17 mouse cellular contexts compared by ENCODE assay signal in genomic region chr10:127570937-127571641, GRCm38 (mm10). TPM values are rescaled to one million over a fixed set of nuclear protein-coding genes. Genes with fewer than 3 reads are reported as not detected.
DNase-seq lines count a peak whose midpoint lies in the region; ATAC-seq and TF ChIP-seq lines count a peak whose summit lies in the region.
"Had no signal": no experiment of that assay in that cellular context is flagged by ENCODE, and none has a peak within 500 bp of the region (broad histone marks: within the 10 kb centered on the region; RNA-seq: fewer than 3 reads in every experiment).

No protein-coding gene starts in this region.

- H3K36me3 ChIP-seq in kidney, embryonic 16.5 days (ENCODE audit: insufficient read depth, low read length): peaks cover 45% of the 10 kb centered on the region
- H3K36me3 ChIP-seq in midbrain, embryonic 12.5 days: peaks cover 86% of the 10 kb centered on the region
- peaks cover 92% of the 10 kb centered on the region for H3K36me3 ChIP-seq in midbrain, embryonic 13.5 days
- H3K36me3 ChIP-seq in stomach, postnatal 0 days (ENCODE audit: control insufficient read depth, insufficient read depth, low read length): peaks cover 39% of the 10 kb centered on the region
- peaks cover 89% of the 10 kb centered on the region for H3K36me3 ChIP-seq in hindbrain, embryonic 12.5 days

- H3K27ac ChIP-seq in kidney, embryonic 16.5 days (ENCODE audit: low read length): no peak overlapping the region
- H3K27ac ChIP-seq in midbrain, embryonic 12.5 days (replicated peaks): no peak overlapping the region
- no peak overlapping the region for H3K27ac ChIP-seq in midbrain, embryonic 13.5 days
- H3K27ac ChIP-seq in stomach, postnatal 0 days (replicated peaks): peak overlapping the region; percentile 67; the same call in 1 of the 2 replicates
- H3K27ac ChIP-seq in hindbrain, embryonic 12.5 days: no peak overlapping the region
- H3K27ac ChIP-seq: neural tube, embryonic 13.5 days had no signal

- TF ChIP-seq EP300 in stomach, postnatal 0 days (optimal IDR thresholded peaks at IDR 0.05): no peak

- TF ChIP-seq CTCF in stomach, postnatal 0 days (IDR thresholded peaks at IDR 0.05; ENCODE audit: low read depth): no peak

- no peak overlapping the region for H3K9ac ChIP-seq in kidney, embryonic 16.5 days (replicated peaks; ENCODE audit: low read length)
- H3K9ac ChIP-seq in midbrain, embryonic 12.5 days (replicated peaks): 0 out of 2 replicates have a peak overlapping the region, but pooled peaks have one; percentile 20
- H3K9ac ChIP-seq in midbrain, embryonic 13.5 days (replicated peaks): no peak overlapping the region
- H3K9ac ChIP-seq in stomach, postnatal 0 days (ENCODE audit: low read length): no peak overlapping the region
- H3K9ac ChIP-seq in hindbrain, embryonic 12.5 days: no peak overlapping the region
- H3K9ac ChIP-seq: neural tube, embryonic 13.5 days had no signal

- no peak overlapping the region for H3K4me3 ChIP-seq in kidney, embryonic 16.5 days (ENCODE audit: low read length)
- H3K4me3 ChIP-seq in midbrain, embryonic 12.5 days: no peak overlapping the region
- H3K4me3 ChIP-seq in midbrain, embryonic 13.5 days (replicated peaks): no peak overlapping the region
- no peak overlapping the region for H3K4me3 ChIP-seq in stomach, postnatal 0 days (ENCODE audit: low read depth, low read length)
- H3K4me3 ChIP-seq in hindbrain, embryonic 12.5 days: no peak overlapping the region
- H3K4me3 ChIP-seq: layer of hippocampus, adult 2 months; neural tube, embryonic 13.5 days had no signal

- DNase-seq in kidney, adult 11 months: peak; percentile 17
- DNase-seq in lung, postnatal 10 days: peak; percentile 56
- DNase-seq in stomach, postnatal 0 days (ENCODE audit: low spot score): no peak
- no peak for DNase-seq in cerebellum, adult 11 months
- DNase-seq: adrenal gland, postnatal 36 days; B cell, adult 2 months; cerebellum, adult 18-20 months; gastrocnemius, postnatal 36 days; heart, postnatal 4 days had no signal

- H3K4me2 ChIP-seq in kidney, embryonic 16.5 days (replicated peaks; ENCODE audit: low read depth, low read length): no peak overlapping the region
- H3K4me2 ChIP-seq in midbrain, embryonic 12.5 days (replicated peaks): no peak overlapping the region
- H3K4me2 ChIP-seq in midbrain, embryonic 13.5 days (replicated peaks): no peak overlapping the region
- no peak overlapping the region for H3K4me2 ChIP-seq in stomach, postnatal 0 days (replicated peaks; ENCODE audit: low read depth)
- no peak overlapping the region for H3K4me2 ChIP-seq in hindbrain, embryonic 12.5 days (replicated peaks)
- H3K4me2 ChIP-seq: heart, embryonic 11.5 days; neural tube, embryonic 13.5 days had no signal

- H3K4me1 ChIP-seq in kidney, embryonic 16.5 days (ENCODE audit: insufficient read depth, low read length): no peaks in the 10 kb centered on the region
- no peaks in the 10 kb centered on the region for H3K4me1 ChIP-seq in midbrain, embryonic 12.5 days
- no peaks in the 10 kb centered on the region for H3K4me1 ChIP-seq in midbrain, embryonic 13.5 days (replicated peaks)
- no peaks in the 10 kb centered on the region for H3K4me1 ChIP-seq in stomach, postnatal 0 days (replicated peaks; ENCODE audit: control insufficient read depth, insufficient read depth)
- no peaks in the 10 kb centered on the region for H3K4me1 ChIP-seq in hindbrain, embryonic 12.5 days
- H3K4me1 ChIP-seq: neural tube, embryonic 13.5 days had no signal

- no peaks in the 10 kb centered on the region for H3K27me3 ChIP-seq in kidney, embryonic 16.5 days (ENCODE audit: insufficient read depth, low read length)
- no peaks in the 10 kb centered on the region for H3K27me3 ChIP-seq in midbrain, embryonic 12.5 days
- H3K27me3 ChIP-seq in midbrain, embryonic 13.5 days: no peaks in the 10 kb centered on the region
- H3K27me3 ChIP-seq in stomach, postnatal 0 days (ENCODE audit: control insufficient read depth, insufficient read depth, low read length): no peaks in the 10 kb centered on the region
- H3K27me3 ChIP-seq in hindbrain, embryonic 12.5 days: no peaks in the 10 kb centered on the region
- H3K27me3 ChIP-seq: neural tube, embryonic 13.5 days had no signal

- no peak for ATAC-seq in kidney, embryonic 16.5 days (ENCODE audit: low FRiP score, low TSS enrichment)
- ATAC-seq in midbrain, embryonic 12.5 days (ENCODE audit: low FRiP score, low read depth): no peak
- no peak for ATAC-seq in midbrain, embryonic 13.5 days
- no peak for ATAC-seq in stomach, postnatal 0 days (ENCODE audit: low FRiP score, low TSS enrichment)
- no peak for ATAC-seq in hindbrain, embryonic 12.5 days (ENCODE audit: low FRiP score)

- WGBS in kidney, embryonic 16.5 days: 85% methylated on average over 17 of the region's 17 CpGs
- WGBS in midbrain, embryonic 12.5 days: 92% methylated on average over 17 of the region's 17 CpGs
- 91% methylated on average over 17 of the region's 17 CpGs for WGBS in midbrain, embryonic 13.5 days
- 72% methylated on average over 17 of the region's 17 CpGs for WGBS in stomach, postnatal 0 days
- WGBS in hindbrain, embryonic 12.5 days: 93% methylated on average over 17 of the region's 17 CpGs

- no peaks in the 10 kb centered on the region for H3K9me3 ChIP-seq in kidney, embryonic 16.5 days (ENCODE audit: low read length)
- H3K9me3 ChIP-seq in midbrain, embryonic 12.5 days: no peaks in the 10 kb centered on the region
- H3K9me3 ChIP-seq in midbrain, embryonic 13.5 days: no peaks in the 10 kb centered on the region
- H3K9me3 ChIP-seq in stomach, postnatal 0 days (ENCODE audit: control insufficient read depth, low read length): no peaks in the 10 kb centered on the region
- no peaks in the 10 kb centered on the region for H3K9me3 ChIP-seq in hindbrain, embryonic 12.5 days (replicated peaks)
- H3K9me3 ChIP-seq: neural tube, embryonic 13.5 days had no signal

RNA-seq across cellular contexts. Expression of gene Nxph4, which starts 36.7 kb away (rescaled TPM):
- polyA plus RNA-seq in kidney, embryonic 16.5 days (2015; fragmentation: Nextera tagmentation; extraction: Ambion mirVana): 1.8 and 2.3 TPM in 2 replicates
- 55.9 and 58.2 TPM in 2 replicates for polyA plus RNA-seq in midbrain, embryonic 12.5 days (2016; fragmentation: Nextera tagmentation; extraction: Ambion mirVana)
- polyA plus RNA-seq in midbrain, embryonic 13.5 days (2015; fragmentation: Nextera tagmentation; extraction: Ambion mirVana): 78.8 and 83.9 TPM in 2 replicates
- polyA plus RNA-seq in stomach, postnatal 0 days (2015; fragmentation: Nextera tagmentation; extraction: Ambion mirVana): 2.7 and 4.0 TPM in 2 replicates
- polyA plus RNA-seq in hindbrain, embryonic 12.5 days (2016; fragmentation: Nextera tagmentation; extraction: Ambion mirVana): 101 and 109 TPM in 2 replicates
- polyA plus RNA-seq: erythroblast, embryonic 14.5 days had no signal

RNA-seq across cellular contexts. Expression of gene Shmt2, which starts 48.8 kb away (rescaled TPM):
- 119 and 123 TPM in 2 replicates for polyA plus RNA-seq in kidney, embryonic 16.5 days (2015; fragmentation: Nextera tagmentation; extraction: Ambion mirVana)
- polyA plus RNA-seq in midbrain, embryonic 12.5 days (2016; fragmentation: Nextera tagmentation; extraction: Ambion mirVana): 75.1 and 77.8 TPM in 2 replicates
- 54.3 and 56.2 TPM in 2 replicates for polyA plus RNA-seq in midbrain, embryonic 13.5 days (2015; fragmentation: Nextera tagmentation; extraction: Ambion mirVana)
- polyA plus RNA-seq in stomach, postnatal 0 days (2015; fragmentation: Nextera tagmentation; extraction: Ambion mirVana): 38.9 and 40.9 TPM in 2 replicates
- polyA plus RNA-seq in hindbrain, embryonic 12.5 days (2016; fragmentation: Nextera tagmentation; extraction: Ambion mirVana): 67.1 and 67.5 TPM in 2 replicates

RNA-seq across cellular contexts. Expression of gene Lrp1, which starts 49.9 kb away (rescaled TPM):
- polyA plus RNA-seq in kidney, embryonic 16.5 days (2015; fragmentation: Nextera tagmentation; extraction: Ambion mirVana): 70.9 and 71.7 TPM in 2 replicates
- polyA plus RNA-seq in midbrain, embryonic 12.5 days (2016; fragmentation: Nextera tagmentation; extraction: Ambion mirVana): 94.0 and 98.1 TPM in 2 replicates
- 98.2 and 99.4 TPM in 2 replicates for polyA plus RNA-seq in midbrain, embryonic 13.5 days (2015; fragmentation: Nextera tagmentation; extraction: Ambion mirVana)
- 32.7 and 37.4 TPM in 2 replicates for polyA plus RNA-seq in stomach, postnatal 0 days (2015; fragmentation: Nextera tagmentation; extraction: Ambion mirVana)
- polyA plus RNA-seq in hindbrain, embryonic 12.5 days (2016; fragmentation: Nextera tagmentation; extraction: Ambion mirVana): 111 and 115 TPM in 2 replicates

RNA-seq across cellular contexts. Expression of gene Ndufa4l2, which starts 56.3 kb away (rescaled TPM):
- 74.4 and 77.3 TPM in 2 replicates for polyA plus RNA-seq in kidney, embryonic 16.5 days (2015; fragmentation: Nextera tagmentation; extraction: Ambion mirVana)
- 7.0 and 7.6 TPM in 2 replicates for polyA plus RNA-seq in midbrain, embryonic 12.5 days (2016; fragmentation: Nextera tagmentation; extraction: Ambion mirVana)
- polyA plus RNA-seq in midbrain, embryonic 13.5 days (2015; fragmentation: Nextera tagmentation; extraction: Ambion mirVana): 11.5 and 13.8 TPM in 2 replicates
- polyA plus RNA-seq in stomach, postnatal 0 days (2015; fragmentation: Nextera tagmentation; extraction: Ambion mirVana): 58.2 and 72.8 TPM in 2 replicates
- 7.7 and 8.4 TPM in 2 replicates for polyA plus RNA-seq in hindbrain, embryonic 12.5 days (2016; fragmentation: Nextera tagmentation; extraction: Ambion mirVana)

Comparison
In these comparisons a context has a peak if more than half of its experiments do, and no peak if none do; other contexts are left out.
1. DNase-seq: peak in kidney, adult 11 months (single experiment) and lung, postnatal 10 days (single experiment); none in stomach, postnatal 0 days (single experiment) and cerebellum, adult 11 months (single experiment).
2. RNA of gene Nxph4, which starts 36.7 kb away (polyA plus RNA-seq): 101 to 109 TPM in hindbrain, embryonic 12.5 days, 78.8 to 83.9 TPM in midbrain, embryonic 13.5 days and 55.9 to 58.2 TPM in midbrain, embryonic 12.5 days; 2.7 to 4.0 TPM in stomach, postnatal 0 days and 1.8 to 2.3 TPM in kidney, embryonic 16.5 days; every median in the first group is over 10 times any median in the second.